ENCODE assay signal across 8 mouse cellular contexts in genomic region chrX:56346176-56346931, GRCm38 (mm10). TPM values are rescaled to one million over a fixed set of nuclear protein-coding genes. Genes with fewer than 3 reads are reported as not detected.
A peak's percentile ranks its signal among the peaks of the same experiment; 100 is the strongest.
DNase-seq lines count a peak whose midpoint lies in the region; ATAC-seq and TF ChIP-seq lines count a peak whose summit lies in the region.

Gene Zfp449 (plus strand): TSS chrX:56346400.

- no peak within 1 kb of the TSS for H3K27ac ChIP-seq in bone marrow macrophage, adult 2 months (ENCODE audit: insufficient read depth, low read depth, low read length)
- peak within 1 kb of the TSS; percentile 44; the same call in 1 of the 2 replicates for H3K27ac ChIP-seq in embryonic facial prominence, embryonic 15.5 days (replicated peaks)
- H3K27ac ChIP-seq in limb, embryonic 14.5 days (replicated peaks; ENCODE audit: low read depth, low read length), result 0 out of 2 replicates have a peak within 1 kb of the TSS, but pooled peaks have one; percentile 19
- no peak within 1 kb of the TSS for H3K27ac ChIP-seq in midbrain, embryonic 16.5 days (ENCODE audit: low read length)

- no peaks in the 10 kb centered on the region for H3K4me1 ChIP-seq in bone marrow macrophage, adult 2 months (ENCODE audit: control insufficient read depth, insufficient read depth, low read length)
- no peaks in the 10 kb centered on the region for H3K4me1 ChIP-seq in embryonic facial prominence, embryonic 15.5 days
- H3K4me1 ChIP-seq in limb, embryonic 14.5 days (ENCODE audit: control insufficient read depth, insufficient read depth, low read length), result no peaks in the 10 kb centered on the region
- H3K4me1 ChIP-seq in midbrain, embryonic 16.5 days (ENCODE audit: control insufficient read depth, insufficient read depth, low read length), result peaks cover 3% of the 10 kb centered on the region; the same call in 1 of the 2 replicates

- DNase-seq in B cell, adult 2 months, result peak; percentile 29 to 43
- DNase-seq in heart, adult 9 months (ENCODE audit: low spot score in 2 of 2), result peak; percentile 76 to 78
- peak; percentile 67 for DNase-seq in kidney, adult 9 months
- DNase-seq in limb, embryonic 14.5 days (ENCODE audit: low spot score), result peak; percentile 92
- peak; percentile 59 for DNase-seq in spleen, postnatal 36 days (ENCODE audit: low spot score in 2 of 2)

- no peaks in the 10 kb centered on the region for H3K27me3 ChIP-seq in embryonic facial prominence, embryonic 15.5 days
- no peaks in the 10 kb centered on the region for H3K27me3 ChIP-seq in limb, embryonic 14.5 days (ENCODE audit: control insufficient read depth, insufficient read depth, low read length)
- H3K27me3 ChIP-seq in midbrain, embryonic 16.5 days (ENCODE audit: control insufficient read depth, insufficient read depth, low read depth, low read length), result no peaks in the 10 kb centered on the region

- H3K4me3 ChIP-seq in bone marrow macrophage, adult 2 months (ENCODE audit: insufficient read depth, low read length), result peak within 1 kb of the TSS; percentile 82
- H3K4me3 ChIP-seq in embryonic facial prominence, embryonic 15.5 days (replicated peaks), result peak within 1 kb of the TSS; percentile 59
- H3K4me3 ChIP-seq in limb, embryonic 14.5 days (replicated peaks; ENCODE audit: low read length), result peak within 1 kb of the TSS; percentile 50
- peak within 1 kb of the TSS; percentile 51 for H3K4me3 ChIP-seq in midbrain, embryonic 16.5 days (ENCODE audit: low read depth, low read length)

- no peak for TF ChIP-seq CTCF in bone marrow macrophage, adult 2 months (IDR thresholded peaks at IDR 0.05; ENCODE audit: low read depth, low read length)

- 0 out of 2 replicates have a peak within 1 kb of the TSS, but pooled peaks have one; percentile 33 for H3K9ac ChIP-seq in embryonic facial prominence, embryonic 15.5 days
- H3K9ac ChIP-seq in limb, embryonic 14.5 days (ENCODE audit: low read depth, low read length, severe bottlenecking), result peak within 1 kb of the TSS; percentile 63
- H3K9ac ChIP-seq in midbrain, embryonic 16.5 days (ENCODE audit: low read depth, low read length), result peak within 1 kb of the TSS; percentile 65

- peak within 1 kb of the TSS; percentile 45 for H3K4me2 ChIP-seq in embryonic facial prominence, embryonic 15.5 days (replicated peaks)
- H3K4me2 ChIP-seq in limb, embryonic 14.5 days (replicated peaks; ENCODE audit: low read depth, low read length, severe bottlenecking), result peak within 1 kb of the TSS; percentile 42
- peak within 1 kb of the TSS; percentile 61 for H3K4me2 ChIP-seq in midbrain, embryonic 16.5 days (ENCODE audit: low read length)

- 0 out of 2 replicates have a peak, but pooled peaks cover under 1% of the 10 kb centered on the region for H3K36me3 ChIP-seq in embryonic facial prominence, embryonic 15.5 days
- no peaks in the 10 kb centered on the region; the same call in 1 of the 2 replicates for H3K36me3 ChIP-seq in limb, embryonic 14.5 days (ENCODE audit: control insufficient read depth, insufficient read depth, low read length)
- no peaks in the 10 kb centered on the region for H3K36me3 ChIP-seq in midbrain, embryonic 16.5 days (ENCODE audit: control insufficient read depth, insufficient read depth, low read length)

- no peak for TF ChIP-seq POLR2A in bone marrow macrophage, adult 2 months (IDR thresholded peaks at IDR 0.05; ENCODE audit: borderline replicate concordance, low read depth, low read length)
- no peak for TF ChIP-seq POLR2A in limb, embryonic 14.5 days (IDR thresholded peaks at IDR 0.05; ENCODE audit: borderline replicate concordance, extremely low read depth, insufficient read depth, insufficient read length)

- ATAC-seq in embryonic facial prominence, embryonic 15.5 days (ENCODE audit: insufficient number of reproducible peaks, low FRiP score, low TSS enrichment, low read depth), result peak; percentile 91
- peak; percentile 96 for ATAC-seq in limb, embryonic 14.5 days (ENCODE audit: low FRiP score, low read depth)
- peak; percentile 99 for ATAC-seq in midbrain, embryonic 16.5 days

- H3K9me3 ChIP-seq in embryonic facial prominence, embryonic 15.5 days (replicated peaks), result no peaks in the 10 kb centered on the region
- H3K9me3 ChIP-seq in limb, embryonic 14.5 days (ENCODE audit: control insufficient read depth, low read length), result no peaks in the 10 kb centered on the region
- no peaks in the 10 kb centered on the region for H3K9me3 ChIP-seq in midbrain, embryonic 16.5 days (replicated peaks; ENCODE audit: control insufficient read depth, low read length, poor library complexity, severe bottlenecking)

- WGBS in embryonic facial prominence, embryonic 15.5 days, result 18% methylated on average over 39 of the region's 39 CpGs
- WGBS in limb, embryonic 14.5 days, result 16% methylated on average over 35 of the region's 39 CpGs
- WGBS in midbrain, embryonic 16.5 days, result 15% methylated on average over 36 of the region's 39 CpGs

RNA-seq across cellular contexts. Expression of gene Zfp449, which starts in this region (rescaled TPM):
- polyA plus RNA-seq in bone marrow macrophage, adult 2 months (2012; ENCODE audit: insufficient read depth, insufficient read length, missing spikeins), result 1.4 and 1.7 TPM in 2 replicates
- polyA plus RNA-seq in embryonic facial prominence, embryonic 15.5 days (2015; fragmentation: Nextera tagmentation; extraction: Ambion mirVana), result 10.1 and 10.2 TPM in 2 replicates
- 6.1 and 6.2 TPM in 2 replicates for polyA plus RNA-seq in limb, embryonic 14.5 days (2012; rRNA removed)
- 9.9 and 10.4 TPM in 2 replicates for polyA plus RNA-seq in limb, embryonic 14.5 days (2014; fragmentation: Nextera tagmentation; extraction: Ambion mirVana)
- polyA plus RNA-seq in midbrain, embryonic 16.5 days (2015; fragmentation: Nextera tagmentation; extraction: Ambion mirVana), result 6.1 and 7.2 TPM in 2 replicates

Comparison
In these comparisons a context has a peak if more than half of its experiments do, and no peak if none do; other contexts are left out.
1. DNase-seq: peak in every context shown above with its lines; median percentile 92 in limb, embryonic 14.5 days; 77 in heart, adult 9 months; 67 in kidney, adult 9 months; 59 in spleen, postnatal 36 days; 36 in B cell, adult 2 months.
2. H3K27ac ChIP-seq: peak in embryonic facial prominence, embryonic 15.5 days (single experiment) and limb, embryonic 14.5 days (single experiment); none in bone marrow macrophage, adult 2 months (single experiment) and midbrain, embryonic 16.5 days (single experiment).
3. Peak in every context shown above with its lines, with median percentiles within 50 percentile points of each other: H3K4me3 ChIP-seq, ATAC-seq, H3K4me2 ChIP-seq and H3K9ac ChIP-seq.